Mouse (Mus musculus) midbrain, embryonic 12.5 days (tissue): ENCODE data around the gene Rplp2. TPM values are rescaled to one million over a fixed set of nuclear protein-coding genes. Genes with fewer than 3 reads are reported as not detected.
A peak's percentile ranks its signal among the peaks of the same experiment; 100 is the strongest.

Experiments used
- ATAC-seq: fragments of 200-750 bp; cut with Nextera tagmentation; 2 replicates; pipeline ENCODE4 v1.8.0; 2017; ENCODE audit warnings: low read depth, moderate TSS enrichment, moderate library complexity; ENCODE audit not compliant: low FRiP score
- H3K27ac ChIP-seq: fragments of 300-500 bp; sonication (generic); replicated peaks from 2 replicates; pipeline ENCODE4 v1.5.1; 2016; ENCODE audit warnings: mild to moderate bottlenecking
- H3K27me3 ChIP-seq: fragments of 300-500 bp; sonication (generic); 2 replicates; pipeline ENCODE4 v1.6.1; 2016; ENCODE audit warnings: mild to moderate bottlenecking
- H3K36me3 ChIP-seq: fragments of 300-500 bp; sonication (generic); 2 replicates; pipeline ENCODE4 v1.6.1; 2016
- H3K4me1 ChIP-seq: fragments of 300-500 bp; sonication (generic); 2 replicates; pipeline ENCODE4 v1.6.1; 2016
- H3K4me2 ChIP-seq: fragments of 300-500 bp; sonication (generic); replicated peaks from 2 replicates; pipeline ENCODE4 v1.6.1; 2016; ENCODE audit warnings: mild to moderate bottlenecking, moderate library complexity
- H3K4me3 ChIP-seq: fragments of 300-500 bp; sonication (generic); 2 replicates; pipeline ENCODE4 v1.5.1; 2016; ENCODE audit warnings: mild to moderate bottlenecking
- H3K9ac ChIP-seq: fragments of 300-500 bp; sonication (generic); replicated peaks from 2 replicates; pipeline ENCODE4 v1.6.1; 2016; ENCODE audit warnings: mild to moderate bottlenecking, moderate library complexity
- H3K9me3 ChIP-seq: fragments of 300-500 bp; sonication (generic); 2 replicates; pipeline ENCODE4 v1.6.1; 2016; ENCODE audit warnings: mild to moderate bottlenecking
- WGBS: fragments of 180-500 bp; shearing (Covaris S2); methylation state at CpG from one replicate; pipeline ENCODE4 v1.1.7; 2016; 5-methylcytosine and 5-hydroxymethylcytosine counted together
- polyA plus RNA-seq: library from polyadenylated mRNA; unstranded; fragments of >200 nt; fragmentation: Nextera tagmentation; extraction: Ambion mirVana; gene quantifications from 2 replicates; pipeline ENCODE4 v1.2.1, GENCODE M21; 2016

Gene Rplp2
- polyA plus RNA-seq, 1 experiment from 2014 or later, result 899 TPM

- 0 out of 2 replicates have a peak overlapping the region, but pooled peaks have one; percentile 30 for H3K27ac ChIP-seq
- WGBS, result under 1% methylated on average over 81 of the region's 81 CpGs
- peaks cover 65% of the 10 kb centered on the region for H3K27me3 ChIP-seq
- peak overlapping the region; percentile 92 for H3K4me2 ChIP-seq
- peak overlapping the region; percentile 68 for H3K4me3 ChIP-seq
- H3K4me1 ChIP-seq, result peaks cover 25% of the 10 kb centered on the region
- H3K9ac ChIP-seq, result peak overlapping the region; percentile 64
- H3K9me3 ChIP-seq, result no peaks in the 10 kb centered on the region
- peak; percentile 66 for ATAC-seq
- no peaks in the 10 kb centered on the region for H3K36me3 ChIP-seq
Observed at GRCm38 (mm10) chr7:141481498-141482401, 34.6 kb downstream of the Rplp2 start.

- peaks cover 22% of the 10 kb centered on the region for H3K4me1 ChIP-seq
- no peak for ATAC-seq
- peak overlapping the region; percentile 92 for H3K4me2 ChIP-seq
- WGBS, result 5% methylated on average over 11 of the region's 11 CpGs
- H3K27me3 ChIP-seq, result peaks cover 56% of the 10 kb centered on the region
- H3K27ac ChIP-seq, result no peak overlapping the region
- no peaks in the 10 kb centered on the region for H3K36me3 ChIP-seq
- H3K9ac ChIP-seq, result peak overlapping the region; percentile 64
- no peaks in the 10 kb centered on the region for H3K9me3 ChIP-seq
- H3K4me3 ChIP-seq, result peak overlapping the region; percentile 68
Observed at GRCm38 (mm10) chr7:141482531-141483024, 35.4 kb downstream of the Rplp2 start.

- Histone ChIP-seq H3K9me3 (no peaks in the 10 kb centered on the region), H3K9ac (no peak overlapping the region), H3K27ac (no peak overlapping the region), H3K4me1 (peaks cover 22% of the 10 kb centered on the region), H3K4me3 (no peak overlapping the region), H3K4me2 (peak overlapping the region; percentile 92; the same call in 1 of the 2 replicates), H3K36me3 (no peaks in the 10 kb centered on the region), H3K27me3 (peaks cover 50% of the 10 kb centered on the region)
- ATAC-seq, result no peak
- 70% methylated on average over 6 of the region's 6 CpGs for WGBS
Observed at GRCm38 (mm10) chr7:141483114-141483653, 36.0 kb downstream of the Rplp2 start.

- H3K4me3 ChIP-seq, result no peak overlapping the region
- no peak for ATAC-seq
- peaks cover 47% of the 10 kb centered on the region for H3K27me3 ChIP-seq
- WGBS, result 79% methylated on average over 5 of the region's 5 CpGs
- no peak overlapping the region for H3K27ac ChIP-seq
- H3K4me1 ChIP-seq, result peaks cover 22% of the 10 kb centered on the region
- no peaks in the 10 kb centered on the region for H3K36me3 ChIP-seq
- no peak overlapping the region for H3K4me2 ChIP-seq
- H3K9me3 ChIP-seq, result no peaks in the 10 kb centered on the region
- no peak overlapping the region for H3K9ac ChIP-seq
Observed at GRCm38 (mm10) chr7:141484186-141485120, 37.3 kb downstream of the Rplp2 start.

- Histone ChIP-seq H3K4me2 (no peak overlapping the region), H3K9me3 (no peaks in the 10 kb centered on the region), H3K27ac (no peak overlapping the region), H3K27me3 (peaks cover 43% of the 10 kb centered on the region), H3K4me3 (no peak overlapping the region), H3K9ac (no peak overlapping the region), H3K36me3 (no peaks in the 10 kb centered on the region), H3K4me1 (peaks cover 22% of the 10 kb centered on the region)
- ATAC-seq, result no peak
- 70% methylated on average over 2 of the region's 2 CpGs for WGBS
Observed at GRCm38 (mm10) chr7:141485186-141485585, 38.0 kb downstream of the Rplp2 start.

GRCm38 (mm10) chr7:141485606-141486005, 38.4 kb downstream of the Rplp2 start:
- no peak overlapping the region for H3K4me2 ChIP-seq
- H3K4me1 ChIP-seq, result peaks cover 22% of the 10 kb centered on the region
- 95% methylated on average over 2 of the region's 2 CpGs for WGBS
- ATAC-seq, result no peak
- no peak overlapping the region for H3K4me3 ChIP-seq
- H3K9ac ChIP-seq, result no peak overlapping the region
- H3K36me3 ChIP-seq, result no peaks in the 10 kb centered on the region
- H3K9me3 ChIP-seq, result no peaks in the 10 kb centered on the region
- peaks cover 39% of the 10 kb centered on the region for H3K27me3 ChIP-seq
- H3K27ac ChIP-seq, result no peak overlapping the region

- H3K4me1 ChIP-seq, result peaks cover 18% of the 10 kb centered on the region
- 97% methylated on average over 1 of the region's 1 CpGs for WGBS
- no peak for ATAC-seq
Observed at GRCm38 (mm10) chr7:141486239-141486638, 39.1 kb downstream of the Rplp2 start.

GRCm38 (mm10) chr7:141487141-141487540, 40.0 kb downstream of the Rplp2 start:
- Histone ChIP-seq H3K9me3 (no peaks in the 10 kb centered on the region), H3K9ac (no peak overlapping the region), H3K27me3 (peaks cover 23% of the 10 kb centered on the region), H3K27ac (no peak overlapping the region), H3K4me1 (peaks cover 9% of the 10 kb centered on the region), H3K4me2 (no peak overlapping the region), H3K4me3 (no peak overlapping the region), H3K36me3 (0 out of 2 replicates have a peak, but pooled peaks cover 6% of the 10 kb centered on the region)
- ATAC-seq, result no peak
- WGBS, result 83% methylated on average over 7 of the region's 7 CpGs

More at GRCm38 (mm10) chr7:141486239-141486638, 39.1 kb downstream of the Rplp2 start:
- Histone ChIP-seq H3K27ac (no peak overlapping the region), H3K27me3 (peaks cover 32% of the 10 kb centered on the region), H3K9ac (no peak overlapping the region), H3K4me3 (no peak overlapping the region), H3K9me3 (no peaks in the 10 kb centered on the region), H3K36me3 (0 out of 2 replicates have a peak, but pooled peaks cover 2% of the 10 kb centered on the region), H3K4me2 (no peak overlapping the region)

- H3K4me3 ChIP-seq, result no peak overlapping the region
- no peak overlapping the region for H3K4me2 ChIP-seq
- no peak overlapping the region for H3K9ac ChIP-seq
- H3K36me3 ChIP-seq, result peaks cover 24% of the 10 kb centered on the region; the same call in 1 of the 2 replicates
- WGBS, result 91% methylated on average over 2 of the region's 2 CpGs
- no peaks in the 10 kb centered on the region for H3K4me1 ChIP-seq
- H3K27ac ChIP-seq, result no peak overlapping the region
- no peak for ATAC-seq
- H3K9me3 ChIP-seq, result no peaks in the 10 kb centered on the region
- no peaks in the 10 kb centered on the region for H3K27me3 ChIP-seq
Observed at GRCm38 (mm10) chr7:141491151-141491550, 44.0 kb downstream of the Rplp2 start.

GRCm38 (mm10) chr7:141492738-141493137, 45.6 kb downstream of the Rplp2 start:
- H3K27ac ChIP-seq, result no peak overlapping the region
- WGBS, result 92% methylated on average over 5 of the region's 5 CpGs

GRCm38 (mm10) chr7:141493729-141494128, 46.6 kb downstream of the Rplp2 start:
- Histone ChIP-seq H3K27ac (no peak overlapping the region), H3K9ac (no peak overlapping the region), H3K4me1 (no peaks in the 10 kb centered on the region), H3K9me3 (no peaks in the 10 kb centered on the region), H3K27me3 (no peaks in the 10 kb centered on the region), H3K4me3 (no peak overlapping the region), H3K4me2 (no peak overlapping the region), H3K36me3 (peaks cover 24% of the 10 kb centered on the region; the same call in 1 of the 2 replicates)
- 72% methylated on average over 1 of the region's 1 CpGs for WGBS
- ATAC-seq, result no peak

More at GRCm38 (mm10) chr7:141492738-141493137, 45.6 kb downstream of the Rplp2 start:
- H3K4me1 ChIP-seq, result no peaks in the 10 kb centered on the region
- H3K27me3 ChIP-seq, result no peaks in the 10 kb centered on the region
- H3K4me3 ChIP-seq, result no peak overlapping the region
- no peak for ATAC-seq
- H3K9me3 ChIP-seq, result no peaks in the 10 kb centered on the region
- no peak overlapping the region for H3K4me2 ChIP-seq
- no peak overlapping the region for H3K9ac ChIP-seq
- peaks cover 24% of the 10 kb centered on the region; the same call in 1 of the 2 replicates for H3K36me3 ChIP-seq
